Mouse (Mus musculus): ENCODE measurements around the gene Epn1. TPM values are rescaled to one million over a fixed set of nuclear protein-coding genes. Genes with fewer than 3 reads are reported as not detected.
A peak's percentile ranks its signal among the peaks of the same experiment; 100 is the strongest.

The Epn1 gene
- total and polyA plus RNA-seq, 3 experiments = 41.9 to 101 (median 72.9) TPM

- Histone ChIP-seq H3K79me2 (replicated peaks; ENCODE audit: control insufficient read depth, extremely low read depth, insufficient read depth, poor library complexity, severe bottlenecking) (peaks cover 19% of the 10 kb centered on the region), H3K4me1 (ENCODE audit: control insufficient read depth in 1 of 2, insufficient read depth in 2 of 2) (peaks cover 2 to 32% of the 10 kb centered on the region in 2 experiments; a peak in 3 of 4 replicates), H3K36me3 (replicated peaks in 1 of 2; ENCODE audit: control insufficient read depth in 1 of 2, insufficient read depth in 1 of 2, low read length in 1 of 2) (peaks cover 0 to 13% of the 10 kb centered on the region in 2 experiments), H3K4me3 (replicated peaks in 1 of 3; ENCODE audit: low read depth in 2 of 3, low read length in 2 of 3, poor library complexity in 1 of 3) (no peak overlapping the region), H3K4me2 (ENCODE audit: insufficient read depth, low read depth, poor library complexity, severe bottlenecking) (no peak overlapping the region), H3K27me3 (replicated peaks) (no peaks in the 10 kb centered on the region), H3K9me3 (replicated peaks; ENCODE audit: low read length) (no peaks in the 10 kb centered on the region), H3K27ac (ENCODE audit: insufficient read depth, low read depth) (no peak overlapping the region), H3K9ac (ENCODE audit: insufficient read depth, low read depth) (no peak overlapping the region)
- dilution Hi-C loops (cut with MboI; ENCODE audit: extremely low pct_ligation_motif_present, extremely low pct_unique_long_range_greater_than_20kb, low sequenced_read_pairs) (no loop called here), in situ Hi-C loops (cut with MboI; ENCODE audit: low pct_ligation_motif_present, low pct_unique_long_range_greater_than_20kb, low sequenced_read_pairs) (no loop called here)
- TF ChIP-seq MAFK (IDR thresholded peaks at IDR 0.05; ENCODE audit: insufficient replicate concordance, low read length) = no peak
- TF ChIP-seq HCFC1 (IDR thresholded peaks at IDR 0.05; ENCODE audit: low read depth, low read length) = no peak
- no peak for TF ChIP-seq CHD2 (IDR thresholded peaks at IDR 0.05; ENCODE audit: low read length)
- TF ChIP-seq NELFE (IDR thresholded peaks at IDR 0.05; ENCODE audit: low read depth, low read length) = no peak
- TF ChIP-seq TCF12 (IDR thresholded peaks at IDR 0.05; ENCODE audit: low read depth, low read length) = no peak
- TF ChIP-seq MYC (IDR thresholded peaks at IDR 0.05; ENCODE audit: low read depth, low read length) = no peak
- no peak for TF ChIP-seq TBP (conservative IDR thresholded peaks at IDR 0.05; ENCODE audit: low read depth, low read length)
- TF ChIP-seq ELF1 (IDR thresholded peaks at IDR 0.05; ENCODE audit: low read depth, low read length) = no peak
- no peak for TF ChIP-seq USF1 (IDR thresholded peaks at IDR 0.05; ENCODE audit: low read depth, low read length)
- TF ChIP-seq SIN3A (IDR thresholded peaks at IDR 0.05; ENCODE audit: low read length) = no peak
- no peak for TF ChIP-seq GABPA (IDR thresholded peaks at IDR 0.05; ENCODE audit: insufficient replicate concordance, low read depth, low read length)
- no peak for TF ChIP-seq PAX5 (IDR thresholded peaks at IDR 0.05; ENCODE audit: low read length)
- no peak for TF ChIP-seq EP300 (IDR thresholded peaks at IDR 0.05; ENCODE audit: low read length)
- TF ChIP-seq USF2 (conservative IDR thresholded peaks at IDR 0.05; ENCODE audit: low read depth, low read length) = no peak
- no peak for DNase-seq (ENCODE audit: extremely low read depth)
These were observed 20.6 kb upstream of the Epn1 start for GRCm38 (mm10) chr7:5059421-5059820.

GRCm38 (mm10) chr7:5060239-5060731 is 19.8 kb upstream of the Epn1 start:
- Histone ChIP-seq H3K9ac (ENCODE audit: insufficient read depth, low read depth) (peak overlapping the region; percentile 86), H3K4me1 (ENCODE audit: control insufficient read depth in 1 of 2, insufficient read depth in 2 of 2) (peaks cover 2 to 39% of the 10 kb centered on the region in 2 experiments; a peak in 3 of 4 replicates), H3K4me3 (replicated peaks in 1 of 3; ENCODE audit: low read depth in 2 of 3, low read length in 2 of 3, poor library complexity in 1 of 3) (peak overlapping the region; percentile 65 to 68 (median 67)), H3K9me3 (replicated peaks; ENCODE audit: low read length) (no peaks in the 10 kb centered on the region), H3K27ac (ENCODE audit: insufficient read depth, low read depth) (peak overlapping the region; percentile 90), H3K36me3 (replicated peaks in 1 of 2; ENCODE audit: control insufficient read depth in 1 of 2, insufficient read depth in 1 of 2, low read length in 1 of 2) (peaks cover under 1 to 16% of the 10 kb centered on the region in 2 experiments), H3K79me2 (replicated peaks; ENCODE audit: control insufficient read depth, extremely low read depth, insufficient read depth, poor library complexity, severe bottlenecking) (peaks cover 26% of the 10 kb centered on the region), H3K4me2 (ENCODE audit: insufficient read depth, low read depth, poor library complexity, severe bottlenecking) (peak overlapping the region; percentile 76), H3K27me3 (replicated peaks) (no peaks in the 10 kb centered on the region)
- dilution Hi-C loops (cut with MboI; ENCODE audit: extremely low pct_ligation_motif_present, extremely low pct_unique_long_range_greater_than_20kb, low sequenced_read_pairs) = no loop called here
- peak; percentile 89 for DNase-seq (ENCODE audit: extremely low read depth)
- in situ Hi-C loops (cut with MboI; ENCODE audit: low pct_ligation_motif_present, low pct_unique_long_range_greater_than_20kb, low sequenced_read_pairs) = loop anchor here (5.0 kb wide), 1 partner anchor 67 kb away; the partner anchor contains the start of gene Rasl2-9
- TF ChIP-seq CHD2 (IDR thresholded peaks at IDR 0.05; ENCODE audit: low read length) = no peak
- TF ChIP-seq GABPA (IDR thresholded peaks at IDR 0.05; ENCODE audit: insufficient replicate concordance, low read depth, low read length) = no peak
- TF ChIP-seq MAZ (IDR thresholded peaks at IDR 0.05; ENCODE audit: low read depth, low read length) = 0 out of 2 replicates have a peak, but pooled peaks have one; percentile 20
- TF ChIP-seq KAT2A (IDR thresholded peaks at IDR 0.05; ENCODE audit: insufficient replicate concordance, low read length) = no peak
- TF ChIP-seq NRF1 (IDR thresholded peaks at IDR 0.05; ENCODE audit: low read depth, low read length) = peak; percentile 37; the same call in 1 of the 2 replicates
- TF ChIP-seq USF1 (IDR thresholded peaks at IDR 0.05; ENCODE audit: low read depth, low read length) = no peak
- TF ChIP-seq HCFC1 (IDR thresholded peaks at IDR 0.05; ENCODE audit: low read depth, low read length) = no peak
- TF ChIP-seq POLR2AphosphoS2 (IDR thresholded peaks at IDR 0.05; ENCODE audit: low read depth, low read length) = no peak
- TF ChIP-seq TBP (conservative IDR thresholded peaks at IDR 0.05; ENCODE audit: low read depth, low read length) = no peak
- TF ChIP-seq SIN3A (IDR thresholded peaks at IDR 0.05; ENCODE audit: low read length) = peak; percentile 79; the same call in 1 of the 2 replicates
- no peak for TF ChIP-seq JUN (IDR thresholded peaks at IDR 0.05; ENCODE audit: insufficient read depth, low read depth, low read length)
- TF ChIP-seq ZMIZ1 (IDR thresholded peaks at IDR 0.05; ENCODE audit: low read depth, low read length) = peak; percentile 54
- TF ChIP-seq PAX5 (IDR thresholded peaks at IDR 0.05; ENCODE audit: low read length) = no peak
- TF ChIP-seq ETS1 (conservative IDR thresholded peaks at IDR 0.05; ENCODE audit: low read depth, low read length) = no peak
- no peak for TF ChIP-seq E2F4 (IDR thresholded peaks at IDR 0.05; ENCODE audit: insufficient replicate concordance, low read depth, low read length)
- no peak for TF ChIP-seq EP300 (IDR thresholded peaks at IDR 0.05; ENCODE audit: low read length)
- TF ChIP-seq ZKSCAN1 (IDR thresholded peaks at IDR 0.05; ENCODE audit: borderline replicate concordance, low read depth, low read length) = no peak
- TF ChIP-seq JUND (conservative IDR thresholded peaks at IDR 0.05; ENCODE audit: low read depth, low read length) = no peak
- TF ChIP-seq USF2 (conservative IDR thresholded peaks at IDR 0.05; ENCODE audit: low read depth, low read length) = no peak
- TF ChIP-seq CTCF (conservative IDR thresholded peaks at IDR 0.05 in 1 of 2, IDR thresholded peaks at IDR 0.05 in 1 of 2; ENCODE audit: low read depth in 2 of 2, low read length in 2 of 2) = peak in 1 of 2 experiments; percentile 81; a peak in 2 of 4 replicates
- TF ChIP-seq MXI1 (IDR thresholded peaks at IDR 0.05; ENCODE audit: low read depth, low read length) = peak; percentile 39; the same call in 1 of the 2 replicates
- 0 out of 2 replicates have a peak, but pooled peaks have one; percentile 73 for TF ChIP-seq UBTF (IDR thresholded peaks at IDR 0.05; ENCODE audit: low read depth, low read length)
- TF ChIP-seq ZNF384 (IDR thresholded peaks at IDR 0.05; ENCODE audit: low read depth, low read length) = no peak
- TF ChIP-seq MEF2A (IDR thresholded peaks at IDR 0.05; ENCODE audit: borderline replicate concordance, low read depth, low read length) = 0 out of 2 replicates have a peak, but pooled peaks have one; percentile 43
- TF ChIP-seq NELFE (IDR thresholded peaks at IDR 0.05; ENCODE audit: low read depth, low read length) = peak; percentile 52; the same call in 1 of the 2 replicates
